21 mouse cellular contexts compared by ENCODE assay signal in genomic region chr7:39675124-39675846, GRCm38 (mm10).
DNase-seq lines count a peak whose midpoint lies in the region; ATAC-seq and TF ChIP-seq lines count a peak whose summit lies in the region.
"Had no signal": no experiment of that assay in that cellular context is flagged by ENCODE, and none has a peak within 500 bp of the region (broad histone marks: within the 10 kb centered on the region; RNA-seq: fewer than 3 reads in every experiment).

No protein-coding gene starts in this region.

- no peak overlapping the region for H3K4me2 ChIP-seq in liver, postnatal 0 days (ENCODE audit: low read depth, low read length)
- H3K4me2 ChIP-seq in liver, embryonic 11.5 days, result no peak overlapping the region
- no peak overlapping the region for H3K4me2 ChIP-seq in neural tube, embryonic 15.5 days
- H3K4me2 ChIP-seq: embryonic facial prominence, embryonic 13.5 days; forebrain, embryonic 15.5 days; heart, embryonic 11.5 days; liver, embryonic 12.5 days; lung, embryonic 15.5 days had no signal

- H3K4me3 ChIP-seq in liver, postnatal 0 days (ENCODE audit: low read depth, low read length), result no peak overlapping the region
- H3K4me3 ChIP-seq in liver, embryonic 11.5 days (ENCODE audit: low read depth, low read length), result no peak overlapping the region
- no peak overlapping the region for H3K4me3 ChIP-seq in neural tube, embryonic 15.5 days (replicated peaks)
- H3K4me3 ChIP-seq: embryonic facial prominence, embryonic 13.5 days; forebrain, embryonic 15.5 days; liver, embryonic 12.5 days; lung, embryonic 15.5 days had no signal

- TF ChIP-seq CTCF in liver, postnatal 0 days (IDR thresholded peaks at IDR 0.05; ENCODE audit: low read depth), result no peak

- no peak for TF ChIP-seq EP300 in liver, postnatal 0 days (IDR thresholded peaks at IDR 0.05; ENCODE audit: low read depth)

- peak; percentile 60 for ATAC-seq in liver, postnatal 0 days
- no peak for ATAC-seq in liver, embryonic 11.5 days (replicated peaks; ENCODE audit: low FRiP score)
- peak; percentile 70 for ATAC-seq in neural tube, embryonic 15.5 days (ENCODE audit: low FRiP score)
- no peak for ATAC-seq in megakaryocyte, adult 5-6 weeks (ENCODE audit: poor library complexity, severe bottlenecking)
- ATAC-seq: forebrain, embryonic 15.5 days; inflammation-experienced regulatory T-cells, adult 6 months; liver, embryonic 12.5 days had no signal

- H3K36me3 ChIP-seq in liver, postnatal 0 days (replicated peaks; ENCODE audit: insufficient read depth, low read length), result no peaks in the 10 kb centered on the region
- no peaks in the 10 kb centered on the region for H3K36me3 ChIP-seq in liver, embryonic 11.5 days (ENCODE audit: control insufficient read depth, insufficient read depth, low read length)
- no peaks in the 10 kb centered on the region for H3K36me3 ChIP-seq in neural tube, embryonic 15.5 days
- H3K36me3 ChIP-seq: embryonic facial prominence, embryonic 13.5 days; forebrain, embryonic 15.5 days; liver, embryonic 12.5 days; lung, embryonic 15.5 days had no signal

- no peaks in the 10 kb centered on the region for H3K9me3 ChIP-seq in liver, postnatal 0 days (ENCODE audit: low read length)
- no peaks in the 10 kb centered on the region for H3K9me3 ChIP-seq in liver, embryonic 11.5 days (ENCODE audit: control insufficient read depth, low read length)
- no peaks in the 10 kb centered on the region for H3K9me3 ChIP-seq in neural tube, embryonic 15.5 days (replicated peaks)
- H3K9me3 ChIP-seq: embryonic facial prominence, embryonic 13.5 days; forebrain, embryonic 15.5 days; liver, embryonic 12.5 days; lung, embryonic 15.5 days had no signal

- peak; percentile 17 for DNase-seq in liver, postnatal 0 days
- no peak for DNase-seq in liver, embryonic 11.5 days (ENCODE audit: low spot score)
- DNase-seq in kidney, adult 9 months, result peak; percentile 76
- DNase-seq in kidney, postnatal 36 days, result peak; percentile 9 to 52
- no peak for DNase-seq in frontal cortex, adult 2 months (ENCODE audit: extremely low spot score in 1 of 2, low spot score in 1 of 2)
- DNase-seq: adrenal gland, postnatal 10 days; cerebellum, adult 9-10 months; gastrocnemius, postnatal 36 days; heart, postnatal 10 days; layer of hippocampus, postnatal 36 days; midbrain, embryonic 14.5 days; thymus, postnatal 25 days had no signal

- H3K9ac ChIP-seq in liver, postnatal 0 days (replicated peaks), result no peak overlapping the region
- no peak overlapping the region for H3K9ac ChIP-seq in liver, embryonic 11.5 days (ENCODE audit: low read depth, low read length)
- no peak overlapping the region for H3K9ac ChIP-seq in neural tube, embryonic 15.5 days (replicated peaks)
- H3K9ac ChIP-seq: embryonic facial prominence, embryonic 13.5 days; forebrain, embryonic 15.5 days; liver, embryonic 12.5 days; lung, embryonic 15.5 days had no signal

- 61% methylated on average over 8 of the region's 8 CpGs for WGBS in liver, postnatal 0 days (ENCODE audit: insufficient replicate concordance)
- 70% methylated on average over 8 of the region's 8 CpGs for WGBS in liver, embryonic 11.5 days
- WGBS in neural tube, embryonic 15.5 days, result 60% methylated on average over 8 of the region's 8 CpGs

- H3K27me3 ChIP-seq in liver, postnatal 0 days (ENCODE audit: insufficient read depth, low read length), result no peaks in the 10 kb centered on the region
- no peaks in the 10 kb centered on the region for H3K27me3 ChIP-seq in liver, embryonic 11.5 days (replicated peaks; ENCODE audit: control insufficient read depth, insufficient read depth, low read length)
- H3K27me3 ChIP-seq in neural tube, embryonic 15.5 days (replicated peaks), result no peaks in the 10 kb centered on the region
- H3K27me3 ChIP-seq: embryonic facial prominence, embryonic 13.5 days; forebrain, embryonic 15.5 days; liver, embryonic 12.5 days; lung, embryonic 15.5 days had no signal

- no peaks in the 10 kb centered on the region for H3K4me1 ChIP-seq in liver, postnatal 0 days (ENCODE audit: insufficient read depth)
- H3K4me1 ChIP-seq in liver, embryonic 11.5 days (replicated peaks; ENCODE audit: control insufficient read depth, insufficient read depth, low read length), result no peaks in the 10 kb centered on the region
- no peaks in the 10 kb centered on the region for H3K4me1 ChIP-seq in neural tube, embryonic 15.5 days
- H3K4me1 ChIP-seq: embryonic facial prominence, embryonic 13.5 days; forebrain, embryonic 15.5 days; liver, embryonic 12.5 days; lung, embryonic 15.5 days had no signal

- no peak overlapping the region for H3K27ac ChIP-seq in liver, postnatal 0 days (ENCODE audit: low read depth)
- H3K27ac ChIP-seq in liver, embryonic 11.5 days (ENCODE audit: low read depth, low read length), result no peak overlapping the region
- H3K27ac ChIP-seq in neural tube, embryonic 15.5 days (replicated peaks), result no peak overlapping the region
- H3K27ac ChIP-seq: embryonic facial prominence, embryonic 13.5 days; forebrain, embryonic 15.5 days; liver, embryonic 12.5 days; lung, embryonic 15.5 days; macrophage had no signal

Comparison
In these comparisons a context has a peak if more than half of its experiments do, and no peak if none do; other contexts are left out.
1. ATAC-seq: peak in liver, postnatal 0 days (single experiment) and neural tube, embryonic 15.5 days (single experiment); none in liver, embryonic 11.5 days (single experiment) and megakaryocyte, adult 5-6 weeks (single experiment).
2. DNase-seq: peak in liver, postnatal 0 days (single experiment), kidney, adult 9 months (single experiment) and kidney, postnatal 36 days (2 of 2); none in liver, embryonic 11.5 days (single experiment) and frontal cortex, adult 2 months (0 of 2).